Mouse (Mus musculus) ES-Bruce4 (cell line): ENCODE data around the gene Slc6a4.

Experiments used
- CTCF ChIP-seq: IDR thresholded peaks from one replicate; pipeline ENCODE4 v1.8.1; 2011; ENCODE audit warnings: low read depth, low read length
- POLR2A ChIP-seq: IDR thresholded peaks from one replicate; pipeline ENCODE4 v1.8.1; 2011; ENCODE audit warnings: low read length; ENCODE audit not compliant: insufficient read depth

DNA sequence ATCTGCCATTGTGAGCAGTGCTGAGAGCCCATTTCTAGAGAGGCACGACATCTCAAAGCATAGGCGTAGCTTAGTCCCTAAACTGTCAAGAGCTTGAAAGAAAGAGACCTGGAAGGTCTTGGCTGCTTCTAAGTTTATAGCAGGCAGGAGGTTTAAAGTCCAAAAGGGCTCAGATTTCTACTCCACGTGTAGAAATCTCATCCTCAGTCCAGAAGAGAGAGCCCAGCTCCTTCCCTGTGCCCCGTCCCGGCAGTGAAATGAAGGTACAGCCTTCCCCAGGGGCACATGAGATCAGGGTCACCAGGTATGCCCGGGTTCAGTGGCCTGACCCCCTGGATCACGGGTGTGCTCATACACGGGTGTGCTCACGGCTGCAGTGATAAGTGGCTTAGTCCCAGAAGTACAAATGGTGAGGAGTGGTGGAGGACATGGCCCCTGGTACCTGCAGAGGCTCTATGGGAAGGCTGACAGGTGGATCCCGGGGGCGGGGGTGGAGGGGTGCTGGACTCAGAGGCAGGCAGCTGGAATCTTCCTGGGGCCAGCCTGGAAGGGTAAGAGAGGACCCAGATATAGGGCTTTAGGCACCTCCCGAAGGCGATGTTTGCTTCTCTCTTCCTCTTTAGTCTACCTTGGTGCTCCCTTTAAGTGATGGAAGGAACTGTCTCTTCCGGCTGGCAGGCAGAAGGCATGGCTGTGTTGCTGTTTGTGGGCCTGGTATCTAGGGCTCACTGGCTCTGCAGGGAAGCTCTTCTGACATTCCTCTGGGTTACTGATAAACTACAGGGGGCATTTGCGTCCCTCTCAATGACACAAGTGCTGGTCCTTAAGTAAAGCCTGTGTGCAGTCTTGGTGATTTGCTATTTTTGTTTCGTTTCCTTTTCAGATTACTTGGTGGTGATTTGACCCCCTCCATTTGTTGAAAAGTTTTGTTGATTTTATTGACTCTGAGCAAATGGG lies 10.9 kb downstream of the Slc6a4 start:
- TF ChIP-seq CTCF, result no peak
- no peak for TF ChIP-seq POLR2A
